Mouse (Mus musculus): ENCODE measurements around the gene Aox2. TPM values are rescaled to one million over a fixed set of nuclear protein-coding genes. Genes with fewer than 3 reads are reported as not detected.

Gene Aox2
- total and polyA plus RNA-seq, 3 experiments: not detected

- Histone ChIP-seq H3K79me2 (replicated peaks; ENCODE audit: control insufficient read depth, extremely low read depth, insufficient read depth, poor library complexity, severe bottlenecking) (no peaks in the 10 kb centered on the region), H3K4me1 (ENCODE audit: control insufficient read depth in 1 of 2, insufficient read depth in 2 of 2) (peaks cover 0 to 13% of the 10 kb centered on the region in 2 experiments; a peak in 2 of 4 replicates), H3K4me3 (replicated peaks in 1 of 3; ENCODE audit: low read depth in 2 of 3, low read length in 2 of 3, poor library complexity in 1 of 3) (no peak overlapping the region), H3K36me3 (replicated peaks in 1 of 2; ENCODE audit: control insufficient read depth in 1 of 2, insufficient read depth in 1 of 2, low read length in 1 of 2) (no peaks in the 10 kb centered on the region), H3K27me3 (replicated peaks) (no peaks in the 10 kb centered on the region), H3K9ac (ENCODE audit: insufficient read depth, low read depth) (no peak overlapping the region), H3K27ac (ENCODE audit: insufficient read depth, low read depth) (no peak overlapping the region), H3K4me2 (ENCODE audit: insufficient read depth, low read depth, poor library complexity, severe bottlenecking) (no peak overlapping the region), H3K9me3 (replicated peaks; ENCODE audit: low read length) (peaks cover 4% of the 10 kb centered on the region)
- dilution Hi-C loops (cut with MboI; ENCODE audit: extremely low pct_ligation_motif_present, extremely low pct_unique_long_range_greater_than_20kb, low sequenced_read_pairs) (no loop called here), in situ Hi-C loops (cut with MboI; ENCODE audit: low pct_ligation_motif_present, low pct_unique_long_range_greater_than_20kb, low sequenced_read_pairs) (no loop called here)
- no peak for DNase-seq (ENCODE audit: extremely low read depth)
- TF ChIP-seq PAX5 (IDR thresholded peaks at IDR 0.05; ENCODE audit: low read length) (no peak), EP300 (IDR thresholded peaks at IDR 0.05; ENCODE audit: low read length) (no peak), TBP (conservative IDR thresholded peaks at IDR 0.05; ENCODE audit: low read depth, low read length) (no peak), KAT2A (IDR thresholded peaks at IDR 0.05; ENCODE audit: insufficient replicate concordance, low read length) (no peak), SIN3A (IDR thresholded peaks at IDR 0.05; ENCODE audit: low read length) (no peak), ETS1 (conservative IDR thresholded peaks at IDR 0.05; ENCODE audit: low read depth, low read length) (no peak), JUND (conservative IDR thresholded peaks at IDR 0.05; ENCODE audit: low read depth, low read length) (no peak), MAX (IDR thresholded peaks at IDR 0.05; ENCODE audit: low read length) (no peak), ZMIZ1 (IDR thresholded peaks at IDR 0.05; ENCODE audit: low read depth, low read length) (no peak), MEF2A (IDR thresholded peaks at IDR 0.05; ENCODE audit: borderline replicate concordance, low read depth, low read length) (no peak), USF1 (IDR thresholded peaks at IDR 0.05; ENCODE audit: low read depth, low read length) (no peak), ZNF384 (IDR thresholded peaks at IDR 0.05; ENCODE audit: low read depth, low read length) (no peak), RAD21 (IDR thresholded peaks at IDR 0.05; ENCODE audit: low read depth, low read length) (no peak), E2F4 (IDR thresholded peaks at IDR 0.05; ENCODE audit: insufficient replicate concordance, low read depth, low read length) (no peak), ZKSCAN1 (IDR thresholded peaks at IDR 0.05; ENCODE audit: borderline replicate concordance, low read depth, low read length) (no peak), MAFK (IDR thresholded peaks at IDR 0.05; ENCODE audit: insufficient replicate concordance, low read length) (no peak), BHLHE40 (IDR thresholded peaks at IDR 0.05; ENCODE audit: low read depth, low read length) (no peak), MYC (IDR thresholded peaks at IDR 0.05; ENCODE audit: low read depth, low read length) (no peak), JUN (IDR thresholded peaks at IDR 0.05; ENCODE audit: insufficient read depth, low read depth, low read length) (no peak)
Observed at GRCm38 (mm10) chr1:58364551-58364950, 86.4 kb downstream of the Aox2 start.

DNA sequence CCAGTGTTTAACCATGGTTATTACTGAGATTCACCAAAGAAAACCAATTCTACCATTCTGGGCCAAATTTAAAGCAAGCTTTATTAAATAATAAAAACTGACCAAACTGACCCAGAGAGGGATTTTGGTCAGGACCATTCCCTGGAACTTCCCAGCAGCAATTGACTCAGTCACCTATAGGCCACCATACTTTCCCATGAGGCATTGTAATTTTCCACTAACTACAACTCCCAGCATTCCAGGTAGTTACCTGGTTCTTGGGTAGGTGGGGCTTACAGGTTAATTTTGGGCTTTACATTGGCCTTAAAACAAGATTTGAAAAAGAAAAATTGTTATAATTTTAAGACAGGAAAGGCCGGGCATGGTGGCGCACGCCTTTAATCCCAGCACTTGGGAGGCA lies 87.7 kb downstream of the Aox2 start:
- Histone ChIP-seq H3K9ac (ENCODE audit: insufficient read depth, low read depth) (no peak overlapping the region), H3K4me1 (ENCODE audit: control insufficient read depth in 1 of 2, insufficient read depth in 2 of 2) (peaks cover 0 to 13% of the 10 kb centered on the region in 2 experiments; a peak in 2 of 4 replicates), H3K79me2 (replicated peaks; ENCODE audit: control insufficient read depth, extremely low read depth, insufficient read depth, poor library complexity, severe bottlenecking) (no peaks in the 10 kb centered on the region), H3K4me3 (replicated peaks in 1 of 3; ENCODE audit: low read depth in 2 of 3, low read length in 2 of 3, poor library complexity in 1 of 3) (no peak overlapping the region), H3K4me2 (ENCODE audit: insufficient read depth, low read depth, poor library complexity, severe bottlenecking) (no peak overlapping the region), H3K27me3 (replicated peaks) (no peaks in the 10 kb centered on the region), H3K27ac (ENCODE audit: insufficient read depth, low read depth) (no peak overlapping the region), H3K9me3 (replicated peaks; ENCODE audit: low read length) (peaks cover 4% of the 10 kb centered on the region), H3K36me3 (replicated peaks in 1 of 2; ENCODE audit: control insufficient read depth in 1 of 2, insufficient read depth in 1 of 2, low read length in 1 of 2) (no peaks in the 10 kb centered on the region)
- dilution Hi-C loops (cut with MboI; ENCODE audit: extremely low pct_ligation_motif_present, extremely low pct_unique_long_range_greater_than_20kb, low sequenced_read_pairs) (no loop called here), in situ Hi-C loops (cut with MboI; ENCODE audit: low pct_ligation_motif_present, low pct_unique_long_range_greater_than_20kb, low sequenced_read_pairs) (no loop called here)
- no peak for DNase-seq (ENCODE audit: extremely low read depth)
- TF ChIP-seq TBP (conservative IDR thresholded peaks at IDR 0.05; ENCODE audit: low read depth, low read length) (no peak), MYC (IDR thresholded peaks at IDR 0.05; ENCODE audit: low read depth, low read length) (no peak), MAFK (IDR thresholded peaks at IDR 0.05; ENCODE audit: insufficient replicate concordance, low read length) (no peak), IRF4 (IDR thresholded peaks at IDR 0.05; ENCODE audit: low read depth, low read length) (no peak), TCF12 (IDR thresholded peaks at IDR 0.05; ENCODE audit: low read depth, low read length) (no peak), EP300 (IDR thresholded peaks at IDR 0.05; ENCODE audit: low read length) (no peak), HCFC1 (IDR thresholded peaks at IDR 0.05; ENCODE audit: low read depth, low read length) (no peak), ZKSCAN1 (IDR thresholded peaks at IDR 0.05; ENCODE audit: borderline replicate concordance, low read depth, low read length) (no peak), JUN (IDR thresholded peaks at IDR 0.05; ENCODE audit: insufficient read depth, low read depth, low read length) (no peak), ZMIZ1 (IDR thresholded peaks at IDR 0.05; ENCODE audit: low read depth, low read length) (no peak)
